Mouse (Mus musculus) ES-E14 (cell line): Measurements from ENCODE around the gene Cbarp. TPM values are rescaled to one million over a fixed set of nuclear protein-coding genes. Genes with fewer than 3 reads are reported as not detected.

ENCODE experiments used
- DNase-seq: peaks from one replicate; pipeline ENCODE4 v3.0.0-alpha.2; 2013; ENCODE audit warnings: low read depth, low spot score
- H3K27ac ChIP-seq: 2 replicates; pipeline ENCODE4 v1.5.1; 2012; ENCODE audit warnings: low read depth, mild to moderate bottlenecking, low read length, moderate library complexity, mixed read lengths; ENCODE audit not compliant: poor library complexity, insufficient read depth, severe bottlenecking
- H3K36me3 ChIP-seq: 2 replicates; pipeline ENCODE4 v1.6.1; 2012; ENCODE audit warnings: mild to moderate bottlenecking, low read length, moderate library complexity, mixed read lengths; ENCODE audit not compliant: control insufficient read depth, poor library complexity, insufficient read depth, severe bottlenecking
- H3K4me1 ChIP-seq, 2 experiments: fragments of 150-350 bp in 1 of 2; sonication (generic) in 1 of 2; 2 replicates each; pipeline ENCODE4 v1.6.1; 2012; ENCODE audit warnings: low read length in 2 of 2, mild to moderate bottlenecking in 1 of 2, mixed read lengths in 1 of 2; ENCODE audit not compliant: control insufficient read depth in 2 of 2, insufficient read depth in 2 of 2, poor library complexity in 1 of 2
- H3K4me3 ChIP-seq, 2 experiments: fragments of 150-350 bp in 1 of 2; sonication (generic) in 1 of 2; 2 replicates each; pipeline ENCODE4 v1.5.1; 2012; ENCODE audit warnings: low read length in 2 of 2, low read depth in 1 of 2, mild to moderate bottlenecking in 1 of 2, mixed read lengths in 1 of 2; ENCODE audit not compliant: insufficient read depth in 1 of 2, poor library complexity in 1 of 2, severe bottlenecking in 1 of 2
- H3K9ac ChIP-seq: 2 replicates; pipeline ENCODE4 v1.6.1; 2012; ENCODE audit warnings: low read depth, mild to moderate bottlenecking, low read length, mixed read lengths; ENCODE audit not compliant: poor library complexity, insufficient read depth, severe bottlenecking
- H3K9me3 ChIP-seq: fragments of 150-350 bp; sonication (generic); 2 replicates; pipeline ENCODE4 v1.6.1; 2012; ENCODE audit warnings: low read depth, mild to moderate bottlenecking, low read length; ENCODE audit not compliant: control insufficient read depth, insufficient read depth
- CHD2 ChIP-seq: IDR thresholded peaks from 2 replicates; pipeline ENCODE4 v1.6.1; 2014; ENCODE audit warnings: mild to moderate bottlenecking, low read depth, low read length, inconsistent platforms
- HCFC1 ChIP-seq: IDR thresholded peaks from 2 replicates; pipeline ENCODE4 v1.6.1; 2012; ENCODE audit warnings: low read length, inconsistent platforms, borderline replicate concordance; ENCODE audit not compliant: insufficient read depth
- MAFK ChIP-seq: IDR thresholded peaks from 2 replicates; pipeline ENCODE4 v1.6.1; 2014; ENCODE audit warnings: mild to moderate bottlenecking, low read depth, low read length, inconsistent platforms; ENCODE audit not compliant: insufficient read depth
- ZC3H11A ChIP-seq: IDR thresholded peaks from 2 replicates; pipeline ENCODE4 v1.6.1; 2012; ENCODE audit warnings: low read depth, mild to moderate bottlenecking, inconsistent platforms, low read length, borderline replicate concordance
- ZNF384 ChIP-seq: IDR thresholded peaks from 2 replicates; pipeline ENCODE4 v1.6.1; 2012; ENCODE audit warnings: low read depth, low read length, inconsistent platforms
- in situ Hi-C, 2 experiments: fragments of 600-800 bp; cut with MboI; formaldehyde crosslinking; loops; one replicate each; pipeline ENCODE4 v1.15.1; 2025; ENCODE audit warnings: low sequenced_read_pairs in 2 of 2, inconsistent platforms in 1 of 2; ENCODE audit not compliant: unreplicated experiment in 2 of 2
- total RNA-seq: library from RNA; depleted of rRNA; stranded (reverse); fragments of 300-350 nt; gene quantifications from 2 replicates; pipeline ENCODE4 v1.2.3, GENCODE M21; 2012

Cbarp gene
- total RNA-seq, 1 experiment, result 20.9 TPM

DNA sequence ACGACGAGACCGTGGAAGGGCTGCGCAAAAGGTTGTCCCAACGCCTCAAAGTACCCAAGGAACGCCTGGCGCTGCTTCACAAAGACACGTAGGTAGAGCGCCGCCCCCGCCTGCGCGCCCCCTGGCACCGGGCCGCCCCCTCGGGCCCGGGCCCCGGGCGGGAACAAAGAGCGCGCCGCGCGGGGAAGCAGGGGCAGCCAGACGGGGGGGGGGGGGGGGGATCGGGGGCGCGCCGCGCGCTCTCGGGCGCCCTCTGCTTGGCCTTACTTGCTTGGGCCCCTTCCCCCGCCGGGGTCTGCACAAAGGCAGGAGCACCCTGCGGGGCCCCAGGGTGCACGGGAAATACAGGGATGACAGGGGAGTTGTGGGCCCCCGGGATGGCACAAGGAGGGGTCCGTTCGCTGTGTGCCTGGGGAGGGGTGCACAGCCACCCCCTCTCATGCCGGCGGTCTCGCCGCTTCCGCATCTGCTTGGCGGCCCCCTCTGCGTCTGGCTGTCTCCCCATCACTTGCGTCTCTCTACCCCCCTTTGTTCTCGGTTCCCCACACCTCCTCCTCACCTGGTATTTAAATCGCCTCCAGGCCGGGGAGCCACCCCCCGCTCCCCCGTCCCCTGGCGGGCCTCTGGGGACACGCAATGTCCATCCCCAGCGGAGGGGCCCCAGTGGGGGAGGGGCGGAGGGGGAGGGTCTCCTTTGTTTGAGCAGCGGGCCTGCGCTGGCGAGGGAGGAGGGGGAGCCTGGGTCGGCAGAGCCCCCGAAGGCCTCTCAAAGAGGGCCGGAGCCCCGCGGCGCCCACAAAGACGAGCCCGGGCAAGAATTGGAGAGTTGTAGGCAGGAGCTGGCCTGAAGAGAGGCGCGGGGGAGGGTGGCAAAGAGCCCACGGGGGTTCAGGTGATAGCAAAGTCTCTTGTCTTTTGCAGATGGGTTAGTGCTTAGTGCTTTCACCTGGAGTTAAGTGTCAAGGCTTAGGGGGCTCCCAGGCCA lies 9.9 kb upstream of the Cbarp start:
- peak overlapping the region; percentile 80 to 89 for H3K4me3 ChIP-seq
- H3K27ac ChIP-seq, result peak overlapping the region; percentile 75
- TF ChIP-seq HCFC1 (no peak), ZC3H11A (no peak), CHD2 (no peak), MAFK (no peak), ZNF384 (no peak)
- H3K36me3 ChIP-seq, result peaks cover 48% of the 10 kb centered on the region
- in situ Hi-C loops, result no loop called here
- DNase-seq, result no peak
- H3K9me3 ChIP-seq, result no peaks in the 10 kb centered on the region
- peaks cover 0 to 40% of the 10 kb centered on the region in 2 experiments; a peak in 2 of 4 replicates for H3K4me1 ChIP-seq
- peak overlapping the region; percentile 83 for H3K9ac ChIP-seq

DNA sequence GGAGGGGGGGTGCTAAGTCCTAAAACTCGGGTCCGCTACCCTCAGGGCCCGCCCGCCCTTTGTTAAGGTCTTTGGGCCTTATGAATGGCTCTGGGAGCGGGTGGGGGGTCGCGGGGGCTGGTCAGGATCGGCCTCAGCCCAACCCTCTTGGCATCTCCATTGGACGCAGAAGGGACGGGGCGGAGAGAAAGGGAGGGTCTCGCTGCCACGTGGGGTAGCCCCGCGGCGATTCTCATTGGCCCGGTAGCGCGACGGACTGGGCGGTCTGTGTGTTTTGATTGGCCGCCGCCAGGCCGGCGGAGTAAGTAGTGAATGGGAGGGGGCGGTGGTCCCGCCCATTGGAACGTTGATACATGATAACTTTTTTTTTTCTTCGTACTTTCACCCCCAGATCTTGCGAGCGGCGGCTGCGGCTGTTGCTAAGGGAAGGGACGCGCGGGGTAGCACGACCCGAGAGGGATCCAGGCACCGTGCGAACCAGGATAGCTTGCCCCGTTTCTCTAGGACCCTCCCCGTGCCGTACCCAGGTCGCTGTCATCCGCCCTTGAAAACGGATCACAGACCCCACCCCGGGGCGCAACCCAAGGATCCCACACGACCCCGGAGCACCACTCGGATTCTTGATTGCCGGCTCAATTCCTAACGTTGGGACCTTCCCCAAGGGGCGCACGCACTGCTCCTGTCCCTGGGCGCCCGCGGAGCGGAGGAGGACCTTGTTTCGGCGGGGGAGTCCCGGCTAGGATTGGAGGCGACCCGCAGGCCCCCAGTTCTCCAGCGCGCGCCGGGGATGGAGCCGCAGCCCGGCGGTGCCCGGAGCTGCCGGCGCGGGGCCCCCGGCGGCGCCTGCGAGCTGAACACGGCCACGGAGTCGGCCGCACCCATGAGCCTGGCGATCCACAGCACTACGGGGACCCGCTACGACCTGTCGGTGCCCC lies 8.9 kb upstream of the Cbarp start:
- Histone ChIP-seq H3K9ac (peak overlapping the region; percentile 89), H3K36me3 (peaks cover 46% of the 10 kb centered on the region), H3K4me1 (peaks cover 0 to 38% of the 10 kb centered on the region in 2 experiments; a peak in 3 of 4 replicates), H3K9me3 (no peaks in the 10 kb centered on the region), H3K4me3 (peak overlapping the region; percentile 80 to 89), H3K27ac (peak overlapping the region; percentile 98)
- peak; percentile 97 for DNase-seq
- TF ChIP-seq ZC3H11A (no peak), CHD2 (peak; percentile 66; the same call in 1 of the 2 replicates), ZNF384 (peak; percentile 94)
- in situ Hi-C loops, result no loop called here

DNA sequence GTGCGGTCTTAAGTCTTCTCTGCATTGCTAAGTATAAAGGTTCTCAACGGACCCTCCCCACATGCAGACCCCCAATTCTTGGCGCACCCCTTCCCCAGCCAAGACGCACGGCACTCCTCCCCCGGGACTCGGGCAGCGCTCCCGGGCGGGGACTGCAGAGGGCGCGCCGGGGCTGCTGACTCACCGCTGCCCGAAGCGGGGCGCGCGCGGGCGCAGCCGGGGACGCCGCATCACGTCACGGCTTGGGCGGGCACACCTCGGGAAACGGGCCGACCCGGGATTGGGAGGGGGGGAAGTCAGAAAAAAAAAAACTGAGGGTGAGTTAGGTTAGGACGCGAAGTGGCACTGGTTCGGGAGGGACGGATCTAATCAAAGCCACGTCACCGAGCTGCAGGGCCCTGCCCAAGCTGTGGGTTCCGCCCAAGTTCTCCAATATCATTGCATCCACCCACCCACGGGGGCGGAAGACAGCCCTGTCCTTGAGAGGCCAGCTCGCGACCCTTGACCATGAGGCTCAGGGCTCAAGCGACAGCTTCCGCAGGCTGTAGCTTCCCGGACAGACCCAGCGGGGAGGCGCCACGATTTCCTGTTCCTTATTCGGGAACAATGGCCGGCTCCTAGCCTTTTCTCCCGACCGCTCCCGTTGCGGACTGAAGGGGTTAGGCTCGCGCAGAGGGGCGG lies 8.1 kb upstream of the Cbarp start:
- Histone ChIP-seq H3K27ac (peak overlapping the region; percentile 98), H3K4me3 (peak overlapping the region; percentile 80 to 83), H3K9ac (peak overlapping the region; percentile 89), H3K36me3 (peaks cover 46% of the 10 kb centered on the region), H3K9me3 (no peaks in the 10 kb centered on the region), H3K4me1 (peaks cover 0 to 38% of the 10 kb centered on the region in 2 experiments; a peak in 3 of 4 replicates)
- peak; percentile 78 for DNase-seq
- in situ Hi-C loops, result no loop called here
- TF ChIP-seq ZNF384 (peak; percentile 92), MAFK (peak; percentile 92), ZC3H11A (no peak; the same call in 1 of the 2 replicates), CHD2 (no peak), HCFC1 (peak; percentile 54; the same call in 1 of the 2 replicates)
